Comparison of ENCODE assay signal across 7 mouse cellular contexts in genomic region chr8:20016082-20016840, GRCm38 (mm10).
A peak's percentile ranks its signal among the peaks of the same experiment; 100 is the strongest.
DNase-seq lines count a peak whose midpoint lies in the region.
"Not testable (repeated sequence)": the region's sequence is repeated elsewhere in the genome, so short reads cannot be mapped to it uniquely, and the experiment has no call there.

No protein-coding gene starts in this region.

- DNase-seq in cerebellum, adult 11-12 months: peak; percentile 38
- DNase-seq in gastrocnemius, adult 18-20 months (ENCODE audit: low spot score): peak; percentile 34
- DNase-seq in heart, postnatal 36 days: peak; percentile 31 to 37
- DNase-seq in layer of hippocampus, adult 8-10 months (ENCODE audit: low spot score in 2 of 2): peak; percentile 49 to 53
- peak; percentile 53 to 71 for DNase-seq in lung, adult 18-20 months
- peak; percentile 36 for DNase-seq in right cerebral cortex, postnatal 25 days
- peak; percentile 18 for DNase-seq in thymus, postnatal 25 days

- intact Hi-C loops in heart, postnatal 36 days (cut with DNase I): not testable (repeated sequence)

Comparison
In these comparisons a context has a peak if more than half of its experiments do, and no peak if none do; other contexts are left out.
1. Peak in every context shown above with its lines: DNase-seq.